Mouse (Mus musculus): ENCODE results near the gene Vps8.

DNA sequence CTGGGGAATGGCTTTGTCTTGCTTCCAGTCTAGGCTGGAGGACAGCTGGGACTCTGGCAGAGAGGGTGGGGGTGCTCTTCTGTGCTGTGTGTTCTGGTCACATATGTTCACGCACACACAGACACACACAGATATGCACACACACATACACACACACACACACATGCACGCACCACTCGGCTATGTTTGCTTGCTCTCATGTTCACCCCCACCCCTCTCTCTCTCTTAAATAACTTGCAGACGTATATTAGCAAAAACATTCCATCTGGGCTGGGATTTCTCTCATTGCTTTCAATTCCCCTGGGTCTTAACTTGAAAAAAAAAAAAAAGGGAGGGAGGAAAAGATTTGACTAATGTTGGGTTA is 45.3 kb upstream of the Vps8 start:
- TF ChIP-seq CTCF (IDR thresholded peaks at IDR 0.05; ENCODE audit: extremely low read depth, insufficient read depth, low read length) (no peak), POLR2A (IDR thresholded peaks at IDR 0.05; ENCODE audit: extremely low read depth, insufficient read depth, low read length) (no peak)

All from cortical plate, adult 2 months (tissue).